Mouse (Mus musculus) stomach, postnatal 0 days (tissue): Measurements from ENCODE around the gene Stard5. TPM values are rescaled to one million over a fixed set of nuclear protein-coding genes. Genes with fewer than 3 reads are reported as not detected.
A peak's percentile ranks its signal among the peaks of the same experiment; 100 is the strongest.

ENCODE experiments used
- ATAC-seq: fragments of 200-750 bp; cut with Nextera tagmentation; 2 replicates; pipeline ENCODE4 v1.8.0; 2017; ENCODE audit not compliant: low FRiP score, low TSS enrichment
- DNase-seq: peaks from one replicate; pipeline ENCODE4 v3.0.0-alpha.2; 2016; ENCODE audit warnings: low spot score
- H3K27ac ChIP-seq: fragments of 300-500 bp; sonication (generic); replicated peaks from 2 replicates; pipeline ENCODE4 v1.5.1; 2014; ENCODE audit warnings: mild to moderate bottlenecking, control low read depth
- H3K27me3 ChIP-seq: fragments of 300-500 bp; sonication (generic); 2 replicates; pipeline ENCODE4 v1.6.1; 2014; ENCODE audit warnings: low read length; ENCODE audit not compliant: control insufficient read depth, insufficient read depth
- H3K36me3 ChIP-seq: fragments of 300-500 bp; sonication (generic); 2 replicates; pipeline ENCODE4 v1.6.1; 2014; ENCODE audit warnings: low read length, mixed read lengths; ENCODE audit not compliant: control insufficient read depth, insufficient read depth
- H3K4me1 ChIP-seq: fragments of 300-500 bp; sonication (generic); replicated peaks from 2 replicates; pipeline ENCODE4 v1.6.1; 2014; ENCODE audit warnings: antibody characterized with exemption; ENCODE audit not compliant: control insufficient read depth, insufficient read depth
- H3K4me2 ChIP-seq: fragments of 300-500 bp; sonication (generic); replicated peaks from 2 replicates; pipeline ENCODE4 v1.6.1; 2014; ENCODE audit warnings: low read depth, mild to moderate bottlenecking, control low read depth, moderate library complexity
- H3K4me3 ChIP-seq: fragments of 300-500 bp; sonication (generic); 2 replicates; pipeline ENCODE4 v1.5.1; 2014; ENCODE audit warnings: low read depth, low read length, control low read depth
- H3K9ac ChIP-seq: fragments of 300-500 bp; sonication (generic); 2 replicates; pipeline ENCODE4 v1.6.1; 2014; ENCODE audit warnings: mild to moderate bottlenecking, low read length, control low read depth, mixed read lengths
- H3K9me3 ChIP-seq: fragments of 300-500 bp; sonication (generic); 2 replicates; pipeline ENCODE4 v1.6.1; 2016; ENCODE audit warnings: low read length; ENCODE audit not compliant: control insufficient read depth
- CTCF ChIP-seq: IDR thresholded peaks from 2 replicates; pipeline ENCODE4 v1.5.1; 2016; ENCODE audit warnings: antibody characterized with exemption, low read depth, mild to moderate bottlenecking, moderate library complexity
- EP300 ChIP-seq: optimal IDR thresholded peaks from 2 replicates; pipeline ENCODE3; 2016; ENCODE audit warnings: antibody characterized with exemption
- WGBS: fragments of 180-500 bp; shearing (Covaris S2); extraction: QIAGEN DNeasy Blood & Tissue Kit; methylation state at CpG from one replicate; pipeline ENCODE4 v1.1.7; 2014; 5-methylcytosine and 5-hydroxymethylcytosine counted together
- polyA plus RNA-seq: library from polyadenylated mRNA; unstranded; fragments of >200 nt; fragmentation: Nextera tagmentation; extraction: Ambion mirVana; gene quantifications from 2 replicates; pipeline ENCODE4 v1.2.1, GENCODE M21; 2015

Gene Stard5
- polyA plus RNA-seq, 1 experiment from 2014 or later = 34.1 TPM

DNA sequence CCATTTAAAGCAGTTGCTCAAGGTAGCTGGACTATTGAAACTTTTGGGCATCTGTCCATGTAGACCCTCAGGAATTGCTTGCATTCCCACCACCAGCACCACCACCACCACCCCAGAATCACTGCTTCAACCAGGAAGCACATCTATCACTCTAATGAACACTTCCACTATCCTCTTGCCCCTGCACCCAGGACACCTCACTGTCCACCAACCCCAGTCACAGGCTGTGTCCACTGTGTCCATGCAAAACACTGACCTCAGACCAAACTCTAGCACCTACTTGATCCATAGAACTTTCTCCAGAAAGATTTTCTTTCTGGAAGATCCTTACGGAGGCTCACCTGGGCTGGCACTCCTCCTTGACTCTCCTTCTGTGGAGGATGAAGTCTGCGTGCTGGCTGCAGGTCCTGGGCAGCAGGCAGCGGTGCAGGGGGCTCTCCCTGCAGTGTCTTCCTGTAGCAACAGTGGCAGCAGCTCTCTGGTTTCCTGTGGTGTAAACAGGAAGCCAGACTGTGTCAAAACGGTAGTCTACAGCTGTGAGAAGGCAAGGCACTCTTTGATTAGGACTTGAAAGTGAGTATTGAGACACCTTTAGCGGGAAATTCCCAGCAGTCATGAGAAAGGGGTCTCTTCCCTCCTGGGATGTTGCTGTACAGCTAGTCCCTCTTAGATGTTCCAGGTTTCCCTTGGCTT lies 23.3 kb downstream of the Stard5 start:
- Histone ChIP-seq H3K9ac (no peak overlapping the region), H3K27ac (peak overlapping the region; percentile 56; the same call in 1 of the 2 replicates), H3K36me3 (no peaks in the 10 kb centered on the region), H3K27me3 (no peaks in the 10 kb centered on the region), H3K4me1 (no peaks in the 10 kb centered on the region), H3K9me3 (no peaks in the 10 kb centered on the region), H3K4me3 (no peak overlapping the region), H3K4me2 (no peak overlapping the region)
- 40% methylated on average over 5 of the region's 5 CpGs for WGBS
- no peak for TF ChIP-seq EP300
- no peak for TF ChIP-seq CTCF
- no peak for ATAC-seq
- DNase-seq = no peak

DNA sequence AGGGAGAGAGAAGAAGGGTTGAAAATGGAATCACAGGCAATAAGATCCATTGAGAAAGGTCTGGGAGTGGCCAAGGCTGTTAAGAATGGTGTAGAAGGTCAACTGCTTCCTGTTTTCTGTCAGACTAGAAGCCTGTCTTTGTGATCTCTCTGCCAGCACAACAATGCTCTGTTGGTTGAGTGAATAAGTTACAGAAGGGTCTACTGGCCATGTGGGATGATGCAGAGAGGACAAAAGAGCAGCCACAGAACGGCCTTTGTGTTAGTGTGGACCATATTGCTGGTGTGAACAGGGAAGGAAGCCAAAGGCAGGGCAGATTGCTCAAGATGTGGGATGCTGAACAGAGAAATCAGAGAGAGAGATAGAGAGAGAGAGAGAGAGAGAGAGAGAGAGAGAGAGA lies 27.0 kb downstream of the Stard5 start:
- 71% methylated on average over 1 of the region's 1 CpGs for WGBS
- Histone ChIP-seq H3K4me3 (no peak overlapping the region), H3K4me1 (no peaks in the 10 kb centered on the region), H3K36me3 (no peaks in the 10 kb centered on the region), H3K27me3 (no peaks in the 10 kb centered on the region), H3K9ac (no peak overlapping the region), H3K4me2 (no peak overlapping the region), H3K27ac (peak overlapping the region; percentile 53; the same call in 1 of the 2 replicates), H3K9me3 (no peaks in the 10 kb centered on the region)
- DNase-seq = no peak
- TF ChIP-seq CTCF (no peak), EP300 (no peak)
- ATAC-seq = no peak; the same call in 1 of the 2 replicates

DNA sequence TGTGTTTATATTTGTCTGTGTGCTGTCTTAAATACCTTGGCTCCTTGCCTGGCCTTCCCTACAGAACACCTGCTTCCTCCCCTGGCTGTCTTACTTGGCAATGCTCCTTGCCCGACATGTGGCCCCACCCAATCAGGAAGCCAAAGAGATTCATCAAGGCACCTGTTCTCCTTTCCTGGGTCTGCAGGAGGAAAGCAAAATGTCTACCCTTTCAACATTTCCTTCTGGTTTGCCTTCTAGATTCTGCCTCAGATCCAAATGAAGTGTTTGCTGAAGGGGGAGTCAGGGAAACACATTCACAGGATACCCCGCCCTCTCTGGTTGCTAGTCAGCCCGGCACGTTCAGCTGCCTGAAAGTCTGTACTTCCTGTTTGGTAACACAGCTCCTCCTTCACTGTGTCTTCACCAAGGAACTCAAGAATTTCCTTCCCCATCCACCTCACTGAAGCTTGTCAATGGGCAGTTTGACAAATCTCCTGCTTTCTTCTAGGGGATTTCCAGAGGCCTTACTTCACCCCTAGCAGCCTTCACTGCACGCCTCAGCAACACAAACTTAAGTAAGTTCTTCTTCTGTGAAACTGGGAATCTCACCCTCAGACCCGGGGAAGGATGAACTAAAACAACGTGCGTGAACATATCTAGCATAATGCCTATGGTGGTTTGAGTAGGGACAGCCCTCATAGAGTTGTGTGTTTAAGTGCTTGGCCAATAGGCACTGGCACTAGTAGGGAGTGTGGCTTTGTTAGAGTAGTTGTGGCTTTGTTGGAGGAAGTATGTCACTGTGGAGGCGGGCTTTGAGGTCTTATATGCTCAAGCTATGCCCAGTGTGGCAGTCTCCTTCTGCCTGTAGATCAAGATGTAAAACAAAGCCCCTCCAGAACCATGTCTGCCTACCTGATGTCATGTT lies 27.7 kb downstream of the Stard5 start:
- Histone ChIP-seq H3K9ac (no peak overlapping the region), H3K27me3 (no peaks in the 10 kb centered on the region), H3K4me3 (no peak overlapping the region), H3K4me2 (no peak overlapping the region), H3K36me3 (no peaks in the 10 kb centered on the region), H3K4me1 (no peaks in the 10 kb centered on the region), H3K27ac (peak overlapping the region; percentile 53; the same call in 1 of the 2 replicates), H3K9me3 (no peaks in the 10 kb centered on the region)
- ATAC-seq = peak; percentile 73
- TF ChIP-seq EP300 (no peak), CTCF (0 out of 2 replicates have a peak, but pooled peaks have one; percentile 13)
- DNase-seq = peak; percentile 43
- 63% methylated on average over 9 of the region's 9 CpGs for WGBS

DNA sequence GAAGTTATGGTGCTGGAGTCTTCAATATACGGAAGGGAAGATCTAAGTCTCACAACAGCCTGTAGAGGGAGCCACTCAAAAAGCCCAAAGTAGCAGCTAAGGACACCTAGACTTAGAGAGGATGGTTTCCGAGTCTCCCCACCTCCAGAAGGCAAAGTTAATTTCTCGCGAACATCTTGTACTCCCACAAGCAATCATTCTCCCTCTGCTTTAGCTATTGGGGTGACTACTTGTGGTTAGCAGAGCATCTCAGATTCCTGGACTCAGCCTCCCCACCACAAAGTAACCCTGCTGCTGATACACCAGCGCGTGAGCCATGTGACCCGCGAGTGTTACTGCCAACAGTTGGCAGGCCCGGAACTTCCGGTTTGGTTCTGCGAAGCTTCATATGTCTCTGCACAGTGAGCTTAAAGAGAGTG lies 28.5 kb downstream of the Stard5 start:
- Histone ChIP-seq H3K36me3 (no peaks in the 10 kb centered on the region), H3K4me1 (no peaks in the 10 kb centered on the region), H3K4me3 (no peak overlapping the region), H3K9ac (no peak overlapping the region), H3K27me3 (no peaks in the 10 kb centered on the region), H3K27ac (no peak overlapping the region), H3K4me2 (no peak overlapping the region), H3K9me3 (no peaks in the 10 kb centered on the region)
- ATAC-seq (no peak), DNase-seq (no peak)
- no peak for TF ChIP-seq EP300
- peak; percentile 41; the same call in 1 of the 2 replicates for TF ChIP-seq CTCF
- 92% methylated on average over 11 of the region's 11 CpGs for WGBS

DNA sequence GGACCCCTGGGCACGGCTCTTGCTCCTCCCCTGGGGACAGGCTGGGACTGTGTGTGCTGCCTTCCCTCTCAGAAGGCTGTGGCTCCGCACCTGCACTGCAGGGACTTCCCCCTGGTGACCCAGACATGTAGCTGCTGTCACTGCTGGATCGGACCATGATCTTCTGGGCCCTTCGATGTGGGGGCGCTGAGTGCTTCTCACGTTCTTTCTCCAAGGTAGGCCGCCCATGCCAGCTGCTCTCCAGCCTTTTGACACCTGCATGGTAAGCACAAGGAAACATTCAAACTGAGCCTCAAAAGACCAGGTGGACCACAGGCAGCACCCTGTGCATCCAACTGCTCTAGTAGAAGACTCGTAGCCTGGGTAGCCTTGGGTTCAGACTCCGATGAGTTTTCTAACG lies 29.3 kb downstream of the Stard5 start:
- no peak overlapping the region for H3K9ac ChIP-seq
- no peak overlapping the region for H3K4me2 ChIP-seq
- H3K27ac ChIP-seq = no peak overlapping the region
- H3K27me3 ChIP-seq = no peaks in the 10 kb centered on the region
- DNase-seq (no peak), ATAC-seq (no peak)
- 89% methylated on average over 10 of the region's 10 CpGs for WGBS
- no peak overlapping the region for H3K4me3 ChIP-seq
- no peaks in the 10 kb centered on the region for H3K4me1 ChIP-seq
- TF ChIP-seq CTCF (no peak), EP300 (no peak)
- H3K9me3 ChIP-seq = no peaks in the 10 kb centered on the region
- H3K36me3 ChIP-seq = no peaks in the 10 kb centered on the region
